Mouse (Mus musculus) gastrocnemius, adult 2 months (tissue): ENCODE results near the gene Dzip1. TPM values are rescaled to one million over a fixed set of nuclear protein-coding genes. Genes with fewer than 3 reads are reported as not detected.
A peak's percentile ranks its signal among the peaks of the same experiment; 100 is the strongest.

ENCODE experiments used
- DNase-seq: peaks from one replicate; pipeline ENCODE4 v3.0.0; 2022
- H3K27ac ChIP-seq: fragments of 200-600 bp; 2 replicates; pipeline ENCODE4 v1.8.1; 2022; ENCODE audit warnings: mild to moderate bottlenecking
- H3K4me3 ChIP-seq: fragments of 200-600 bp; 2 replicates; pipeline ENCODE4 v1.8.1; 2022; ENCODE audit warnings: mild to moderate bottlenecking, moderate library complexity
- CTCF ChIP-seq: fragments of 200-600 bp; IDR thresholded peaks from 2 replicates; pipeline ENCODE4 v1.8.1; 2022; ENCODE audit warnings: antibody characterized with exemption, mild to moderate bottlenecking, moderate library complexity
- intact Hi-C: fragments of 180-260 bp; cut with DNase I; formaldehyde crosslinking; loops from one replicate; pipeline ENCODE4 v1.15.1; 2025
- total RNA-seq, 2 experiments: library from RNA; stranded (reverse); gene quantifications; 2 replicates each; pipeline ENCODE4 v1.2.3; 2021

Gene Dzip1
- total RNA-seq, 2 experiments from 2014 or later, result 1.6 to 2.6 TPM

GRCm38 (mm10) chr14:118937533-118938492, 12.6 kb upstream of the Dzip1 start, which contains the start of gene Dnajc3:
Dnajc3 (plus strand) TSS chr14:118937976.
- DNase-seq, result peak; percentile 100
- intact Hi-C loops, result no loop called here
- TF ChIP-seq CTCF, result peak; percentile 16; the same call in 1 of the 2 replicates
- Histone ChIP-seq H3K4me3 (peak within 1 kb of the TSS; percentile 100), H3K27ac (peak within 1 kb of the TSS; percentile 100)

GRCm38 (mm10) chr14:118936952-118937351, 11.7 kb upstream of the Dzip1 start:
- intact Hi-C loops, result no loop called here
- no peak for TF ChIP-seq CTCF
- no peak for DNase-seq
- Histone ChIP-seq H3K27ac (peak overlapping the region; percentile 100), H3K4me3 (peak overlapping the region; percentile 100)

- no peak overlapping the region for H3K27ac ChIP-seq
- DNase-seq, result no peak
- no peak overlapping the region for H3K4me3 ChIP-seq
- TF ChIP-seq CTCF, result no peak
- intact Hi-C loops, result no loop called here
Observed at GRCm38 (mm10) chr14:118936236-118936635, 11.0 kb upstream of the Dzip1 start.

GRCm38 (mm10) chr14:118934686-118935085, 9.4 kb upstream of the Dzip1 start:
- intact Hi-C loops, result no loop called here
- H3K4me3 ChIP-seq, result no peak overlapping the region
- no peak overlapping the region for H3K27ac ChIP-seq
- TF ChIP-seq CTCF, result no peak
- DNase-seq, result no peak

- DNase-seq, result no peak
- Histone ChIP-seq H3K4me3 (no peak overlapping the region), H3K27ac (no peak overlapping the region)
- TF ChIP-seq CTCF, result no peak
- intact Hi-C loops, result no loop called here
Observed at GRCm38 (mm10) chr14:118932956-118933355, 7.7 kb upstream of the Dzip1 start.

GRCm38 (mm10) chr14:118931181-118931580, 5.9 kb upstream of the Dzip1 start:
- H3K4me3 ChIP-seq, result no peak overlapping the region
- intact Hi-C loops, result no loop called here
- no peak for TF ChIP-seq CTCF
- DNase-seq, result no peak
- H3K27ac ChIP-seq, result no peak overlapping the region

GRCm38 (mm10) chr14:118930777-118931176, 5.5 kb upstream of the Dzip1 start:
- no peak for TF ChIP-seq CTCF
- DNase-seq, result no peak
- Histone ChIP-seq H3K27ac (no peak overlapping the region), H3K4me3 (no peak overlapping the region)
- intact Hi-C loops, result no loop called here

GRCm38 (mm10) chr14:118929779-118930178, 4.5 kb upstream of the Dzip1 start:
- Histone ChIP-seq H3K27ac (no peak overlapping the region), H3K4me3 (no peak overlapping the region)
- intact Hi-C loops, result no loop called here
- no peak for TF ChIP-seq CTCF
- DNase-seq, result no peak

GRCm38 (mm10) chr14:118928565-118928964, 3.3 kb upstream of the Dzip1 start:
- Histone ChIP-seq H3K4me3 (no peak overlapping the region), H3K27ac (peak overlapping the region; percentile 54; the same call in 1 of the 2 replicates)
- intact Hi-C loops, result no loop called here
- peak; percentile 35 for DNase-seq
- TF ChIP-seq CTCF, result no peak

GRCm38 (mm10) chr14:118922667-118923184, 2.5 kb downstream of the Dzip1 start:
- TF ChIP-seq CTCF, result no peak
- peak overlapping the region; percentile 56 for H3K4me3 ChIP-seq
- peak; percentile 41 for DNase-seq
- H3K27ac ChIP-seq, result no peak overlapping the region
- intact Hi-C loops, result no loop called here

- Histone ChIP-seq H3K27ac (no peak overlapping the region), H3K4me3 (peak overlapping the region; percentile 56)
- intact Hi-C loops, result no loop called here
- DNase-seq, result no peak
- TF ChIP-seq CTCF, result no peak
Observed at GRCm38 (mm10) chr14:118922251-118922650, 3.0 kb downstream of the Dzip1 start.

- DNase-seq, result no peak
- H3K4me3 ChIP-seq, result no peak overlapping the region
- intact Hi-C loops, result no loop called here
- H3K27ac ChIP-seq, result no peak overlapping the region
- TF ChIP-seq CTCF, result no peak
Observed at GRCm38 (mm10) chr14:118920654-118921053, 4.6 kb downstream of the Dzip1 start.

- Histone ChIP-seq H3K27ac (no peak overlapping the region), H3K4me3 (no peak overlapping the region)
- TF ChIP-seq CTCF, result peak; percentile 66
- no peak for DNase-seq
- intact Hi-C loops, result loop anchor here (10.0 kb wide), 1 partner anchor 66 kb away; no protein-coding TSS in a partner anchor
Observed at GRCm38 (mm10) chr14:118919025-118919424, 6.2 kb downstream of the Dzip1 start.
